ENCODE assay signal across 8 mouse cellular contexts in genomic region chr9:121301041-121301920, GRCm38 (mm10). TPM values are rescaled to one million over a fixed set of nuclear protein-coding genes. Genes with fewer than 3 reads are reported as not detected.
DNase-seq lines count a peak whose midpoint lies in the region; ATAC-seq and TF ChIP-seq lines count a peak whose summit lies in the region.

No protein-coding gene starts in this region.

- intact Hi-C loops in left cerebral cortex, postnatal 14 days (cut with DNase I), result no loop called here

- TF ChIP-seq EP300 in lung, postnatal 0 days (IDR thresholded peaks at IDR 0.05), result no peak

- H3K4me2 ChIP-seq in liver, embryonic 15.5 days, result 0 out of 2 replicates have a peak overlapping the region, but pooled peaks have one; percentile 11
- H3K4me2 ChIP-seq in forebrain, embryonic 15.5 days (replicated peaks), result 0 out of 2 replicates have a peak overlapping the region, but pooled peaks have one; percentile 80
- H3K4me2 ChIP-seq in lung, postnatal 0 days (replicated peaks; ENCODE audit: low read depth, low read length), result 0 out of 2 replicates have a peak overlapping the region, but pooled peaks have one; percentile 4

- TF ChIP-seq POLR2A in thymus, adult 2 months (IDR thresholded peaks at IDR 0.05; ENCODE audit: control insufficient read depth, extremely low read depth, insufficient read depth, low read length, poor library complexity), result no peak

- H3K36me3 ChIP-seq in liver, embryonic 15.5 days (replicated peaks), result no peaks in the 10 kb centered on the region
- H3K36me3 ChIP-seq in forebrain, embryonic 15.5 days, result no peaks in the 10 kb centered on the region
- H3K36me3 ChIP-seq in lung, postnatal 0 days (ENCODE audit: insufficient read depth, low read length), result no peaks in the 10 kb centered on the region
- H3K36me3 ChIP-seq in thymus, adult 2 months (ENCODE audit: control insufficient read depth, insufficient read depth, low read length), result no peaks in the 10 kb centered on the region

- peak; percentile 42 for TF ChIP-seq CTCF in lung, postnatal 0 days (IDR thresholded peaks at IDR 0.05)
- 0 out of 2 replicates have a peak, but pooled peaks have one; percentile 17 for TF ChIP-seq CTCF in thymus, adult 2 months (IDR thresholded peaks at IDR 0.05; ENCODE audit: borderline replicate concordance, control insufficient read depth, extremely low read depth, insufficient read depth, low read length, poor library complexity)

- WGBS in liver, embryonic 15.5 days (ENCODE audit: insufficient replicate concordance), result 66% methylated on average over 22 of the region's 22 CpGs
- 72% methylated on average over 22 of the region's 22 CpGs for WGBS in forebrain, embryonic 15.5 days
- WGBS in lung, postnatal 0 days, result 64% methylated on average over 22 of the region's 22 CpGs
- 66% methylated on average over 22 of the region's 22 CpGs for WGBS in thymus, adult 2 months

- H3K4me3 ChIP-seq in liver, embryonic 15.5 days (replicated peaks), result no peak overlapping the region
- no peak overlapping the region for H3K4me3 ChIP-seq in forebrain, embryonic 15.5 days
- H3K4me3 ChIP-seq in lung, postnatal 0 days (ENCODE audit: low read depth, low read length), result no peak overlapping the region
- peak overlapping the region; percentile 22; the same call in 1 of the 2 replicates for H3K4me3 ChIP-seq in thymus, adult 2 months (ENCODE audit: control insufficient read depth, insufficient read depth, low read length)

- peaks cover 21% of the 10 kb centered on the region for H3K27me3 ChIP-seq in liver, embryonic 15.5 days
- H3K27me3 ChIP-seq in forebrain, embryonic 15.5 days, result no peaks in the 10 kb centered on the region
- H3K27me3 ChIP-seq in lung, postnatal 0 days (replicated peaks; ENCODE audit: insufficient read depth, low read length), result no peaks in the 10 kb centered on the region
- no peaks in the 10 kb centered on the region for H3K27me3 ChIP-seq in thymus, adult 2 months (ENCODE audit: control insufficient read depth, insufficient read depth, low read length)

- H3K4me1 ChIP-seq in liver, embryonic 15.5 days (replicated peaks), result peaks cover 43% of the 10 kb centered on the region
- peaks cover 67% of the 10 kb centered on the region for H3K4me1 ChIP-seq in forebrain, embryonic 15.5 days
- H3K4me1 ChIP-seq in lung, postnatal 0 days (ENCODE audit: insufficient read depth, low read depth, low read length), result peaks cover 15% of the 10 kb centered on the region; the same call in 1 of the 2 replicates
- H3K4me1 ChIP-seq in thymus, adult 2 months (replicated peaks; ENCODE audit: control insufficient read depth, insufficient read depth, low read length), result peaks cover 34% of the 10 kb centered on the region

- ATAC-seq in liver, embryonic 15.5 days (ENCODE audit: insufficient read depth), result no peak
- ATAC-seq in forebrain, embryonic 15.5 days (replicated peaks), result no peak
- no peak for ATAC-seq in lung, postnatal 0 days

- no peak for DNase-seq in liver
- no peak for DNase-seq in lung, postnatal 0 days (ENCODE audit: low spot score)
- DNase-seq in thymus, adult 2 months, result peak; percentile 60
- no peak for DNase-seq in right cerebral cortex, adult 18-20 months
- no peak for DNase-seq in right cerebral cortex, postnatal 36 days (ENCODE audit: low spot score in 2 of 2)
- DNase-seq in left cerebral cortex, postnatal 14 days (ENCODE audit: low spot score in 2 of 2), result no peak

- no peaks in the 10 kb centered on the region for H3K9me3 ChIP-seq in liver, embryonic 15.5 days (replicated peaks)
- H3K9me3 ChIP-seq in forebrain, embryonic 15.5 days, result no peaks in the 10 kb centered on the region
- H3K9me3 ChIP-seq in lung, postnatal 0 days (ENCODE audit: low read length), result no peaks in the 10 kb centered on the region

- H3K27ac ChIP-seq in liver, embryonic 15.5 days (replicated peaks), result no peak overlapping the region
- 0 out of 2 replicates have a peak overlapping the region, but pooled peaks have one; percentile 5 for H3K27ac ChIP-seq in forebrain, embryonic 15.5 days (replicated peaks)
- H3K27ac ChIP-seq in lung, postnatal 0 days (ENCODE audit: low read length), result peak overlapping the region; percentile 38; the same call in 1 of the 2 replicates
- H3K27ac ChIP-seq in thymus, adult 2 months (ENCODE audit: control insufficient read depth, insufficient read depth, low read length), result peak overlapping the region; percentile 53

- H3K9ac ChIP-seq in liver, embryonic 15.5 days, result no peak overlapping the region
- no peak overlapping the region for H3K9ac ChIP-seq in forebrain, embryonic 15.5 days (replicated peaks)
- H3K9ac ChIP-seq in lung, postnatal 0 days (replicated peaks; ENCODE audit: low read depth), result no peak overlapping the region

RNA-seq across cellular contexts. Expression of gene Trak1, which starts 4.0 kb away (rescaled TPM):
- polyA plus RNA-seq in liver, embryonic 15.5 days (2015; fragmentation: Nextera tagmentation; extraction: Ambion mirVana), result 4.2 and 4.8 TPM in 2 replicates
- polyA plus RNA-seq in forebrain, embryonic 15.5 days (2015; fragmentation: Nextera tagmentation; extraction: Ambion mirVana), result 75.8 and 78.7 TPM in 2 replicates
- polyA plus RNA-seq in lung, postnatal 0 days (2015; fragmentation: Nextera tagmentation; extraction: Ambion mirVana), result 27.1 and 28.6 TPM in 2 replicates
- polyA plus RNA-seq in thymus, adult 2 months (2012; rRNA removed), result 96.5 and 103 TPM in 2 replicates
- total RNA-seq in left cerebral cortex, postnatal 14 days (2021), result 100 to 1,000 TPM; 217 to 226 TPM

RNA-seq across cellular contexts. Expression of gene Ulk4, which starts 24.3 kb away (rescaled TPM):
- polyA plus RNA-seq in liver, embryonic 15.5 days (2015; fragmentation: Nextera tagmentation; extraction: Ambion mirVana), result 32.4 and 32.8 TPM in 2 replicates
- polyA plus RNA-seq in forebrain, embryonic 15.5 days (2015; fragmentation: Nextera tagmentation; extraction: Ambion mirVana), result 127 and 134 TPM in 2 replicates
- polyA plus RNA-seq in lung, postnatal 0 days (2015; fragmentation: Nextera tagmentation; extraction: Ambion mirVana), result 117 and 122 TPM in 2 replicates
- polyA plus RNA-seq in thymus, adult 2 months (2012; rRNA removed), result 1.4 and 2.9 TPM in 2 replicates
- total RNA-seq in left cerebral cortex, postnatal 14 days (2021), result 1 to 10 TPM; 8.8 to 8.9 TPM

Comparison
In these comparisons a context has a peak if more than half of its experiments do, and no peak if none do; other contexts are left out.
1. H3K4me2 ChIP-seq: peak in every context shown above with its lines; median percentile 80 in forebrain, embryonic 15.5 days; 11 in liver, embryonic 15.5 days; 4 in lung, postnatal 0 days.